Mouse (Mus musculus) erythroblast, embryonic 14.5 days (primary cell): Measurements from ENCODE around the gene Wwc1.

Experiments
- GATA1 ChIP-seq: IDR thresholded peaks from 2 replicates; pipeline ENCODE4 v1.6.1; 2012; ENCODE audit warnings: low read length, inconsistent platforms, mixed read lengths
- TAL1 ChIP-seq: IDR thresholded peaks from 3 replicates; pipeline ENCODE4 v1.6.1; 2012; ENCODE audit warnings: low read length, inconsistent platforms, mixed read lengths

DNA sequence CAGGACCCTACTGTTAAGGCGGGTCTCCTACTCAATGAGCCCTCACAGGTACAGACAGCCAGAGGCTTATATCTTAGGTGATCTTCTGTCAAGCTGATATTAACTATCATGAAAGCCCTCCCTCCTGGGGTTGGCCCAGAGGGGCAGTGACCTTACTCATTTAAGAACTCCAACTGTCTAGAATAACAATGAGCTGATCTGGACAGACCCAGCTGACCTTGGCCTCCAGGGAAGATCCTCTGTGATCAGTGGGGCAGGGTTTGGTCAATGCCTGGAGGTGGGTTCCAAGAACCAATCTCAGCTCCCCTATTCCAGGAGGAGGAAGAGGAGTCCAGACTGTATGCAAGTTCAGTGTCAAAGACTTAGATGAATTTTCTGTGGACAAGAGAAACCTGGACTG, 45.2 kb downstream of the Wwc1 start:
- TF ChIP-seq GATA1 (no peak), TAL1 (no peak)
